Mouse (Mus musculus) C2C12 (cell line): ENCODE measurements around the gene Dpf3. TPM values are rescaled to one million over a fixed set of nuclear protein-coding genes. Genes with fewer than 3 reads are reported as not detected.

Source experiments
- H3K27me3 ChIP-seq: one replicate; pipeline ENCODE4 v1.6.1; 2011; ENCODE audit not compliant: control insufficient read depth, insufficient read depth, insufficient read length
- H3K36me3 ChIP-seq: one replicate; pipeline ENCODE4 v1.6.1; 2011; ENCODE audit not compliant: control insufficient read depth, insufficient read depth
- H3K4me3 ChIP-seq: one replicate; pipeline ENCODE4 v1.5.1; 2011; ENCODE audit warnings: mild to moderate bottlenecking, control low read depth; ENCODE audit not compliant: poor library complexity, insufficient read depth, severe bottlenecking
- H3K79me2 ChIP-seq: one replicate; pipeline ENCODE4 v1.6.1; 2011; ENCODE audit not compliant: control insufficient read depth, insufficient read depth
- H3K79me3 ChIP-seq: one replicate; pipeline ENCODE4 v1.6.1; 2011; ENCODE audit warnings: low read depth, control low read depth
- H3ac ChIP-seq: one replicate; pipeline ENCODE3; 2011; ENCODE audit warnings: low read depth; ENCODE audit not compliant: control insufficient read depth, insufficient read length
- CEBPB ChIP-seq: IDR thresholded peaks from one replicate; pipeline ENCODE4 v1.6.1; 2011; ENCODE audit warnings: low read depth, mild to moderate bottlenecking, control low read depth, moderate library complexity
- CTCF ChIP-seq: IDR thresholded peaks from one replicate; pipeline ENCODE4 v1.5.1; 2011; ENCODE audit not compliant: control insufficient read depth, insufficient read depth, insufficient read length
- FOSL1 ChIP-seq: IDR thresholded peaks from one replicate; pipeline ENCODE4 v1.8.0; 2011; ENCODE audit warnings: mild to moderate bottlenecking, low read length; ENCODE audit not compliant: poor library complexity, insufficient read depth, severe bottlenecking
- MAX ChIP-seq: IDR thresholded peaks from one replicate; pipeline ENCODE4 v1.6.1; 2011; ENCODE audit warnings: mild to moderate bottlenecking, control low read depth
- MYOD1 ChIP-seq: IDR thresholded peaks from one replicate; pipeline ENCODE4 v1.6.1; 2011; ENCODE audit warnings: low read depth; ENCODE audit not compliant: control insufficient read depth, insufficient read length
- MYOG ChIP-seq: IDR thresholded peaks from one replicate; pipeline ENCODE4 v1.6.1; 2011; ENCODE audit not compliant: control insufficient read depth, insufficient read length; ENCODE audit errors: extremely low read depth
- USF1 ChIP-seq: IDR thresholded peaks from one replicate; pipeline ENCODE4 v1.6.1; 2011; ENCODE audit warnings: low read depth, mild to moderate bottlenecking, control low read depth, moderate library complexity
- polyA plus RNA-seq: library from polyadenylated mRNA; unstranded; fragments of >200 nt; fragmentation: generic; extraction: Trizol; gene quantifications from one replicate; pipeline ENCODE4 v1.2.1, GENCODE M21; 2012; ENCODE audit warnings: missing spikeins

Dpf3 gene
- polyA plus RNA-seq, 1 experiment = 0.25 TPM

DNA sequence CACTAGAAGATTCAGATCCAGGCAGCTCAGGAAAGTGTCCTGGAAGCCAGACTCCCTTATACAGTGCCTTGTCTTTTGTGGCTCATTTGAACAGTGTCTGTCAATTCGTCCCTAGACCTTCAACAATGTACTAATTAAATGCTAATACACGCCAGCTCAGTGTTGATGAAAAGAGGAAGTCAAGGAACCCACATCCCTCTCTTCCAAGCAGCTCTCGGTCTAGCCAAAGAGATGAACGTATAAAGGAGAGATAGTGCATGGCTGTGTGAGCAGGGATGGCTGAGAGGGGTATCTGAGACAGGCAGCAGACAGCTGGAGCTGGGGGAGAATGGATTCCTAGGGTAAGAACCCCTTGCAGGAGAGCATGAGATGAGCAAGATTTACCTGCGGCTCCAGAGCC is 189.2 kb downstream of the Dpf3 start:
- no peaks in the 10 kb centered on the region for H3K79me3 ChIP-seq
- H3K79me2 ChIP-seq = no peaks in the 10 kb centered on the region
- no peak overlapping the region for H3ac ChIP-seq
- no peaks in the 10 kb centered on the region for H3K27me3 ChIP-seq
- no peaks in the 10 kb centered on the region for H3K36me3 ChIP-seq
- no peak overlapping the region for H3K4me3 ChIP-seq
- TF ChIP-seq MYOG = no peak

DNA sequence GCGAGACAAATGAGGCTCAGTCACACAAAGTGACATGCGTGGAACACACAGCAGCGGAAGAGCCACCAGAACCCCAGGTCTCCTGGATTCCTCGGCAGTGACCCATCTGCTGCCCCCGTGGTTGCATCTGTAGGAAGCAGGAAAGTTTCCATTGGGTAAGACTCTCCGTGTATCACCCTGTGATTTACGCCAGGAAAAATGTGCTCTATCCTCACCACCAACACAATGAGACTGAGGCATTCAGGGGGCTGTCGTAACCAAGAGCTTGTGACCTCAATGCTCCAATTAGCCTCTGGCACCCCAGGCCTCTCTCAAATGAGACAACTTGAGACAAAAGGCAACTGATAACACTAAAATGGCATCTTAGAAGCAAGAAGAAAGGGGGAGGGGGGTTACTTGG is 192.5 kb downstream of the Dpf3 start:
- Histone ChIP-seq H3K4me3 (no peak overlapping the region), H3K79me2 (no peaks in the 10 kb centered on the region), H3K27me3 (no peaks in the 10 kb centered on the region), H3K79me3 (no peaks in the 10 kb centered on the region), H3ac (no peak overlapping the region), H3K36me3 (no peaks in the 10 kb centered on the region)
- TF ChIP-seq FOSL1 = no peak
- TF ChIP-seq CEBPB = no peak
- TF ChIP-seq MYOD1 = no peak
- no peak for TF ChIP-seq MAX
- no peak for TF ChIP-seq CTCF
- no peak for TF ChIP-seq MYOG
- no peak for TF ChIP-seq USF1

DNA sequence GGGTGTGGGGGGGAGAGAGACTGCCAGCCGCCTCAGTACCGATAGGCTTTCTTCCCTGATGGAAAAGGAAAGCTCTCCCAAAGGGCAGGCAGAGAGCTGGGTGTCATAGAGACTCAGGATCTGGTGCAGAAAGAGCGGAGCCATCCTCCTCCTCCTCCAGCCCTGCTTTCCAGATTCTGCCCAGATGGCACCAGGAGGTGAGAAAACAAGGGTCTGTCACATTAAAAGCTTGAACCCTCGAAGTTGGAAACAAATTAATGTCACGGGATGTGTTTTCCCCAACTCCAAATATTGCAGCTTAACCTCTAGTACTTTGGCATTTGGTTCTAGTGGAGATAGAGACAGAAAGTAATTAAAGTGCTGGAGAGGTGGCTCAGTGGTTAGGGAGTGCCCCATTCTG is 195.6 kb downstream of the Dpf3 start:
- Histone ChIP-seq H3K36me3 (no peaks in the 10 kb centered on the region), H3K4me3 (no peak overlapping the region), H3K79me2 (no peaks in the 10 kb centered on the region), H3ac (no peak overlapping the region), H3K27me3 (no peaks in the 10 kb centered on the region), H3K79me3 (no peaks in the 10 kb centered on the region)
- TF ChIP-seq USF1 = no peak
- TF ChIP-seq MYOG = no peak
- TF ChIP-seq CTCF = no peak
- no peak for TF ChIP-seq MYOD1
- no peak for TF ChIP-seq MAX
- no peak for TF ChIP-seq FOSL1
- TF ChIP-seq CEBPB = no peak

DNA sequence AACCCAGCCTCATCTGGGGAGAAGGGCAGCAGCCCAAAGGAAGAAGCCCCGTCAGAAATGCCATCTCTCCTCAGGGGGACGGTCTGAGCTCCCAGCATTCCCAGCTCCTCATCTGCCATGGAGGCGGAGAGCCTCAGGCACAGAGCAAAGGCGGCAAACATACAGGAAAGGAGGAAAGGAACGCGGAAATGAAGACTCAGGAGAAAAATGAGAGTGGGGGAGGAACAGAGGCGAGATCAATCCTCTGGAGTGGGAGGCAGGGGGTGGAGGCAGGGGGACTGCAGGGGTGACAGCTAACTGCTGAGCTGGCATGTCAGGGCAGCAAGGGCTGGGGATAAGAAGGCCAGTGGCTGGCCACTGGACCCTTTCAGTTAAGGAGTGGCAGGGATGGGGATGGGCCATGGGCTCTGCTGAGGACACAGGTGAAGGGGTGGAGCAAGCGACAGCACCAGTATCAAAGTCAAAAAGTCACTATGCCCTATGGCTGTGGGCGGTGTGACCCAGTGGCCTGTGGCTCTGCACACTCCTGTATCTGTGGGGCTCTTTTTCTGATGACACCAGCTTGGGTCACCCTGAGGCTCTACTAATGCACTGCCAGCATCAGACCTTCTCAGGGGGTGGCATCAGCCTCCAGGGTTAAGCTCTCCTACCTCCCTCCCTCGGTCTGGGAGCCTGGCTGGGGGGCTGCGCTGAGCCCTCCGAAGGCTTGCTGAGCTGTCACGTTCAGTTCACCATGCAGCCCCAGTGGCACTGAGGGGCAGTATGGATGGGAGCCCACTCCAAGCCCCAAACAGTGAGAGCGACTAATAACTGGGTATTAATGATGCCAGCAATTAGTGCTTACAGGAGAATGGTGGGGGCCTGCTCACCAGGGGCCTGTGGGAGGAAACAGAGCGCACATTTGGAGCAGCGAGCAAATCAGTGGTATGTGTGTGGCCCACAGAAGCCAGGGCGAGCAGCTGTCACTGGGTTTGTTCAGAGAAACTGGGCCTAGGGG is 200.7 kb downstream of the Dpf3 start:
- Histone ChIP-seq H3K79me2 (no peaks in the 10 kb centered on the region), H3K36me3 (no peaks in the 10 kb centered on the region), H3K27me3 (no peaks in the 10 kb centered on the region), H3K4me3 (no peak overlapping the region), H3K79me3 (no peaks in the 10 kb centered on the region), H3ac (no peak overlapping the region)
- no peak for TF ChIP-seq CTCF
- TF ChIP-seq FOSL1 = no peak
- no peak for TF ChIP-seq MYOD1
- no peak for TF ChIP-seq MAX
- TF ChIP-seq MYOG = no peak
- no peak for TF ChIP-seq CEBPB
- no peak for TF ChIP-seq USF1

DNA sequence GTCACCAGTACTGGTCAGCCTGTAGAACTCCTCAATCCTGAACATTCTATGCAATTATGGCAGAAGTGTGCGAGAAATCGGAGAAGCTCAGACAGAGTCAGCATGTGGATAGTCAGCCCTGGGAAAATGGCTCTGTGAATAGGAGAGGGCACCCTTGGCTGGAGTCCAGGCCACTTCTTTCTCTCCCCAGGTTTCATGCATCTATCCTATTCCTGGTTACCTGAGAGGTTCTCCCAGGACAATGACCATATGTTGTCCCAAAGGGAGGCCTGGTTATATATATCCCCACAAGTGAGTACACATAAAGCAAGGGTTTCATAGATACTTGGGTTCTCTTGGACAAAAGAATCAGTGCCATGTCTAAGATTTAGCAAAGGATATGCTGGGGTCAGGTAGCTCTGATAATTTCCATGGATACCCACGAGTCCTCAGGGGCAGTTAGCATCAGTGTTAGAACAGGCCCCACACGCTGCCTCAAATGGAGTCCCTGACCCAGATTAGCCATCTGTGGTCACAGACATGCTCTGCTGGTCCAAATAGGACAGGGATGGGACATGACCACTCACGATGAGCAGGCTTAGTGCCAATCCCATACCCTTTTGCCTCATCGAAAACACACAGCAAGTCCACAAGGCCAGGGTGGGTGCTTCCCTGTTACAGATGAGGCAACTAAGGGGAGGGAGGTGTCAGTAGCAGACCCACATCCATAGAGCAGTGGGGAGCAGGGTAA is 203.8 kb downstream of the Dpf3 start:
- Histone ChIP-seq H3K27me3 (no peaks in the 10 kb centered on the region), H3K36me3 (no peaks in the 10 kb centered on the region), H3K79me2 (no peaks in the 10 kb centered on the region), H3K79me3 (no peaks in the 10 kb centered on the region), H3ac (no peak overlapping the region), H3K4me3 (no peak overlapping the region)
- no peak for TF ChIP-seq CTCF
- no peak for TF ChIP-seq USF1
- TF ChIP-seq MAX = no peak
- no peak for TF ChIP-seq CEBPB
- TF ChIP-seq FOSL1 = no peak
- TF ChIP-seq MYOD1 = no peak
- no peak for TF ChIP-seq MYOG
